Mouse (Mus musculus): ENCODE measurements around the gene Tspan4.
A peak's percentile ranks its signal among the peaks of the same experiment; 100 is the strongest.

Tspan4 gene

GRCm38 (mm10) chr7:141461521-141462332, 13.3 kb upstream of the Tspan4 start:
- DNase-seq: peak; percentile 34 to 53

DNA sequence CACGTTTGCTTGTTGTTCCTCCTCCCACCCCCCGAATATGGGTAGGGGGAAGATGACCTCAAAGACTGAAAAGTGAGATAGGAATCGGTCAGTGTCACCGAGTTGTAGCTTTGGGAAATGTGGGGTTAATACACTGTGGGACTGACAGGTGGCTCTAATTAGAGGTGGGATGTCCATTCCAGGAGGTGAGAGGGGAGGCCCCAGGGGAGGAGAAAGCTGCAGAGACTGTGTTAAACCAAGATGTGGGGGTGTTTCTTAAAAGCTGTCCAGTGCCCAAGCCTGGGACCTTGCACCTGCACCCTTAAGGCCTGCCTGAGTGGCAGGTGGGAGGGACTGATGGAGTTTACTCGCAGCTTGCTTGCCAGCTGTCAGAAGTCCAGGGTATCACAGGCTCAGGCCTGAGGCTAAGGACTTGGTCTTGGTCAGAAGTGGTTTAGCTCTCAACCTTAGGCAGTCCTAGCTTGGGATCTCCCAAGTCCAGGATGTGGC, 12.7 kb upstream of the Tspan4 start:
- DNase-seq: peak; percentile 25 to 48

- peak; percentile 15 to 21 for DNase-seq
Observed at GRCm38 (mm10) chr7:141463824-141464602, 11.0 kb upstream of the Tspan4 start.

GRCm38 (mm10) chr7:141464603-141465201, 10.3 kb upstream of the Tspan4 start:
- DNase-seq: peak; percentile 30 to 51

- DNase-seq: peak; percentile 13 to 35
Observed at GRCm38 (mm10) chr7:141465388-141466044, 9.5 kb upstream of the Tspan4 start.

DNA sequence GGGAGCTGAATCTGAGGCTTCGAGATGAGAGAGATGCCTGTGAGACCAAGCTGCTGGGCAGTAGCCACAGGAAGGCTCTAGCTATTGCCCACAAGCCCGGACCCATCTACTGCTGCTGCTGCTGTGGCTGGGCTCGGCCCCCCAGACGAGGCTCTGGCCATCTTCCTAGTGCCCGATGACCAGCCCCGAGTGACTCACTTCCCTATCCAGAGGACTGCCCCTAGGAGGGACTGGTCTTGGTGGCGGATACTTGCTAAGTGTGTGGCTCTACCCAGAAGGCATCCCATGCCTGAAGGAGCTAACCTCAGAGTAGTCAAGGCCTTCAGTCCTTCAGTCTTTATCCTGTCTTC, 9.0 kb upstream of the Tspan4 start:
- DNase-seq: peak in 1 of 2 experiments; percentile 13

DNA sequence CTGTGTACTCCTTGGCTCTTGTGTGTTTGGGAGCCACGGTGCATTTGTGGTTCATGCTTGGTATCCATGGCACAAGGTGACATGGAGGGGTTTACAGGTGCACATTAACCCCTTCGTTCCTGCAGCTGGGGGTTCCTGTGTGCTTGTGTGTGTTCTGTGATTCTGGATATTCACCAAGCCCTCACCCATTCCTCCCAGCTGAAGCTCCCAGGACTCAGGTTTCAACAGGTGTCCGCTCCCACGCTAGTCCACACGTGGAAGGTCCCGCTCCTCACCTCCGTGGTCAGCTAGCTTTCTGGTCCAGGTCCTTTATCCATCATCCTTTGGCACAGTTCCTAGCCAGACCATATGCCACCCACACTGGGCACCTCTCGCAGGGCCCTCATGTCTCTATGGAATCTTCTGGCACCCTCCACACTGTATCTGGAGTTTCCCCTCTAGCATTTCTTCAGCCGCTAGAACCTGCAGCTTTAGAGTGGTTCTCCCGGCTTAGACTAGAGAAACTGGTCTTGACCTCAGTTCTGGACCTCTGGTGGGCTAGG, 8.4 kb upstream of the Tspan4 start:
- DNase-seq: peak in 1 of 2 experiments; percentile 45

DNA sequence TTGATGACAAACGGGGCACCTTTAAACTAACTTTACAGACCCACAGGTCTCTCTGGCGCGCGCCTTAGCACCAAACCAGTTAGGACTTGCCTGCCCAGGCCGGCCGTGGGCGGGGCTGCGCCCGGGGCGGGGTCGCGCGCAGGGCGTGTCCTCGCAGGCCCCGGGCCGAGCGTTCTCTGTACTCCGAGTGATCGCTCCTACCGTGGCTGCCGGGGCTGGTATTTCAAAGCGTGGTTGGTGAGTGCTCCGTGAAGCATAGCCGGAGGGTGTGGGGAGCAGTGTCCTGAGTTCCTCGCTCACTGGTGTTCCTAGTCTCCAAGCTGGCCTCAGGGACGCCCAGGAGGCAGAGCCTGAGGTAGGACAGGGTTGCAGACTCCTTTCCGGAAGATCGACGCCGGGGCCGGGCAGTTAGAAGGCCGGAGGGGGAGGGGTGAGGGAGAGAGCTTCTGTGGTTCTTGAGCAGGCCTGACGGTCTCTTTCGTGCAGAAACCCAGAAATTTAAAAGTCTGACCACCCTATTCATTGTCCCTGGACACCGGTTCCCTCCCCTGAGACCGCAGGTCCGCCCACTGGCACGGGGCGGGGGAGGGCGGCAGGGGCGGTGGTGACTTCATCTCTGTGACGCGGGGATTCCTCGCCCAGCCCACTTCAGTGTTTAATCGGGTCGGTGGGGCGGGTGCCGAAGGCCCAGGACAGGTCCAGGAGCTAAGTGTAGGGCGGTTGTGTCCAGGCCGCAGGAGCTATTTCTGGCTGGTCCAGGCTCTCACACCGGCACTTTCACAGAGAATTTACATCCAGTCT, 7.6 kb upstream of the Tspan4 start, which contains the start of gene Cd151:
Cd151 (plus strand) TSS at position 163 of the 801 bp plus-strand sequence.
- peak; percentile 70 to 83 for DNase-seq

GRCm38 (mm10) chr7:141468164-141468521, 6.9 kb upstream of the Tspan4 start:
- DNase-seq: no peak

DNA sequence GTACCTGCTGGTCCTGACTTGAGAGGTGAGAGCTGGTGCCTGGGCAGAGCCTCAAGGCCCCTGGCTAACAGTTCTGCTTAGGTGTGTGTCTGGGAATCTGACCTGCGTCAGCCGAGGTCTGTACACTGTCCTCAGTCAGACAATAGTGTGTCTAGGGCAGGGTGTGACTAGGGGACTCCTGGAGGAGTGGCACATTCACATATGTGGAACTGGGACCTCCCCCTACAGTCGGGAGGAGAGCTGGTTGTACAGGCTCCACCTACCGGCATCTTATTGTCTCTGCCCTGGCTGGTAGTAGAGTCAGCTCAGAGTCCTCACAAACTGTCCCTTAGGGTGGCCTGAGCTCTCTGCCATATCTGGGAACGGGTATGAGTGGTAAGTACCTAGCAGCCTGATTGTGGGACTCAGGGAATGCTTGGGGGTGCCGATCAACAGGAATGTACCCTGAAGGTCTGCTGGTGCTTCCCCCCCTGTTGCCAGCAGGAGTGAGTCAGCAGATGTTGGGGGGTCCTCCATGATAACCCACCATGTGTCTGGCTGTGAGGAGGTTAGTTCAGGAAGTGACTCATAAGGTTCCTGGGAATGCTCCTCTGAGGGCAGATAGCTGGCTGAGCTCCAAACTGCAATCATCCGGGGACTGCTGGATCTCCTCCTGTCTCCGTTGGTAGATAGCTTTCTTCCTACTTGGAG, 6.4 kb upstream of the Tspan4 start:
- DNase-seq: peak; percentile 53 to 62

- DNase-seq: peak in 1 of 2 experiments; percentile 14
Observed at GRCm38 (mm10) chr7:141469352-141469751, 5.7 kb upstream of the Tspan4 start.

DNA sequence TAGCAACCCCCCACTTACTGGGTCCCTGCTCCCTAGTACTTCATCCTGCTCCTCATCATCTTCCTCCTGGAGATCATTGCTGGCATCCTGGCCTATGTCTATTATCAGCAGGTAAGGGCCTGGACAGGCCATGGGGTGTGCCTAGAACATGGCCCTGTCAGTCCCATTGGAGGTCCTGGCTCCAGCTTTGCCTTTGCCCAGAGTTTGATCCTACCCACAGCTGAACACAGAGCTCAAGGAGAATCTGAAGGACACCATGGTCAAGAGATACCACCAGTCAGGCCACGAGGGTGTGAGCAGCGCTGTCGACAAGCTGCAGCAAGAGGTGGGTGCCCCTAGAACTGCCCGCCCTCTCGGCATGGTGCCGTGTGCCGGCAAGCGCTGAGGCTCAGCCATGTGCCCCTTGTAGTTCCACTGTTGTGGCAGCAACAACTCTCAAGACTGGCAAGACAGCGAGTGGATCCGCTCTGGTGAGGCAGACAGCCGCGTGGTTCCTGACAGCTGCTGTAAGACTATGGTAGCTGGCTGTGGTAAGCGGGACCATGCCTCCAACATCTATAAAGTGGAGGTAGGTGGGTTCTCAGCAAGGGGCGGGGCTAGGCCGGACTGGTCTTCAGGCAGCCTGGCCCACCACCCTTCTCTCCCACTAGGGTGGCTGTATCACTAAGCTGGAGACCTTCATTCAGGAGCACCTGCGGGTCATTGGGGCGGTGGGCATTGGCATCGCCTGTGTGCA, 5.0 kb upstream of the Tspan4 start:
- peak in 1 of 2 experiments; percentile 44 for DNase-seq

DNA sequence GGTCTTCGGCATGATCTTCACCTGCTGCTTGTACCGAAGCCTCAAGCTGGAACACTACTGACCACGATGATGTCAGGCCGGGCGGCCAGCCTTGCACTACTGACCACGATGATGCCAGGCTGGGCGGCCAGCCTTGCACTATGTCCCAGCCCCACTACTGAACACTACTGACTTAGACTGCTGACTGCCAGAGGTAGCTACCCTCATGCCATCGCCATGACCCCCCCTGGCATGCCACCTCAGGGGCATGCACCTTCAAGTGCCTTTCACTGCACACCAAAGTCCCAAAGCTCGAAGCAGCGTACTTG, 4.4 kb upstream of the Tspan4 start:
- DNase-seq: peak in 1 of 2 experiments; percentile 22

DNA sequence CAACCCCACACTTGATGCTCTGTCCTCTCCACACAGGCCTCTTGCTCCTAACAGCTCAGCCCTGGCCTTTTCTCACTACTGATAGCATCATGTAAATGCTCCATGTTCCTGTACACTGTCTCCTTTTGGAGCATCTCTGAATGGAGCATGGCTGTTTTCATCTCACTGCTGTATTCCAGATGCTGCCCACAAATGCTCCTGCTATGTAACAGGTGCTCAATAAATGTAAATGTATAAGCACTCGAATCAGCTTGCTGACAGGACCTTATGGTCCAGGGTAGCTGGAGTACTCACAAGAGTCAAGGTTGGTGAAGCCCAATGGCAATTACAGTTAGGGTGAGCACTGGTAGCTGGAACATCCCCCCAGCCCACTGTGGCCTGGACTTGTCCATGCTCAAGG, 3.8 kb upstream of the Tspan4 start:
- no peak for DNase-seq

DNA sequence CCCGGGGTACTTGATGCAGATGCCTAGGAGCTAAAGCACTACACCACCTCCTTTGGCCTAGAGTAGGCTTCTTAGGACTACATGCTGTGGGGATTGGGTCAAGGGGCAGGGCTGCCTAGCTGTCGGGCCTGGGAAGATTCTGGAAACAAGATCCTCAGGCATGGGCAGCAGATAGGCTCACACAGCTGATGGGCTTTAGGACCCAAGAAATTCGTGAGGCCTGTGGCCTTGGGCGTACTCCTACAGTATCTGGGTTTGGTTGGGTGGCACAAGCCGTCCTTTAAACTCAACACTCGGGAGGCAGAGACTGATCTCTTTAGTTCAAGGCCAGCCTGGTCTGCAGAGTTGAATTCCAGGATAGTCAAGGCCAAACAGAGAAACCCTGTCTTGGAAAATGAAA, 2.8 kb upstream of the Tspan4 start:
- DNase-seq: no peak

DNA sequence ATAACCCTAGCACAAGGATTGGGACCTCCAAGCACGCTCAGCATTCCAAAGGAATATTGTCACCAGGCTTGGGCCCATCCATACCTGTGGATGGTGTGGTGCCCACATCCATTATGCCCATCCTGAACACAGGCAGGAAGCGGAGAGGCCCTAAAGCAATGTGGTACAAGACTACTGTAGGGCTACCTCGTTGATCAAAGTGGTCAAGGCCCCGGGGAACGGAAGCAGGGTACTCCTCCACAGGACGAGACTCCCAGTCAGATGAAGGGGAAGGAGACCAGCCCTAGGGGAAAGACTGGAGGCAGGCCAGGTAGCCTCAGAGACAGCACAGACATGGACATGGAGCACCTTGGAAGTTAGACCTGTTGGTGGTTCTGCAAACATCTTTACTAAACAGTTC, 2.3 kb upstream of the Tspan4 start:
- peak in 1 of 2 experiments; percentile 21 for DNase-seq

DNA sequence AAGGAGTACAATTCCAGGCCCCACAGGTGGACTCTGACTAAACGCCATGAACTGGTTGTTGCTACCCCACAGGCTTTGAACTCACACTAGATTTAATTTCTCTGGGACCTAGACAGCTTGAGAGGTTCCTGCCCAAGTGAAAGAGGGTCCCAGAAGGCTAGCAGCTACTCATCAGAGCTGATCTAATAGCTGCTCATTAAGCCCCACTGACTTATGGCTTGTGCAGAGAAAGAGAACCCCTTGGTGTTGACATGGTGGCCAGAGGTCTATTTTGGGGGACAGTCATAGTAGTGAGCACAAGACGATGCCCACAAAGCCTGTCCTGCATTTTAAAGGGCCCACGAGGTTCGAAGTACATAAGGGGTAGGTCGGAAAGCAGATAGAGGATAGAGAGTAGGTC, 880 bp upstream of the Tspan4 start:
- no peak for DNase-seq

DNA sequence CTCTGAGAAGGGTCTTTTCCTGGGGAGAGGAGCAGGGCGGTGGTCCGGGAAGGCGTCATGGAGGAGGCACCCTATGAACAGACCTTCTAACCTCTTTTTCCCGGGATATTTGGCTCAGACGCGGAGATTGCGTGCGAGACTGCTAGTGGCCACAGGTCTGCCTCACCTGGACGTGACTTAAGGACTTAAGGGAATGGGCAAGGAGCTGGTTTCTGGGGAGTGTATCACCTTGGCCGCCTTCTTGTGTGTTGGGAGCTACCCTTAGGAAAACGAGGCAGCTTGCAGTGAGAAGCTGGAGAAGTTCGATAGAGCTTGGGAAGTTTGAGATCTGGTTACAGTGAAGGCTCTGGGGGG, 742 bp downstream of the Tspan4 start:
- DNase-seq: peak in 1 of 2 experiments; percentile 40

DNA sequence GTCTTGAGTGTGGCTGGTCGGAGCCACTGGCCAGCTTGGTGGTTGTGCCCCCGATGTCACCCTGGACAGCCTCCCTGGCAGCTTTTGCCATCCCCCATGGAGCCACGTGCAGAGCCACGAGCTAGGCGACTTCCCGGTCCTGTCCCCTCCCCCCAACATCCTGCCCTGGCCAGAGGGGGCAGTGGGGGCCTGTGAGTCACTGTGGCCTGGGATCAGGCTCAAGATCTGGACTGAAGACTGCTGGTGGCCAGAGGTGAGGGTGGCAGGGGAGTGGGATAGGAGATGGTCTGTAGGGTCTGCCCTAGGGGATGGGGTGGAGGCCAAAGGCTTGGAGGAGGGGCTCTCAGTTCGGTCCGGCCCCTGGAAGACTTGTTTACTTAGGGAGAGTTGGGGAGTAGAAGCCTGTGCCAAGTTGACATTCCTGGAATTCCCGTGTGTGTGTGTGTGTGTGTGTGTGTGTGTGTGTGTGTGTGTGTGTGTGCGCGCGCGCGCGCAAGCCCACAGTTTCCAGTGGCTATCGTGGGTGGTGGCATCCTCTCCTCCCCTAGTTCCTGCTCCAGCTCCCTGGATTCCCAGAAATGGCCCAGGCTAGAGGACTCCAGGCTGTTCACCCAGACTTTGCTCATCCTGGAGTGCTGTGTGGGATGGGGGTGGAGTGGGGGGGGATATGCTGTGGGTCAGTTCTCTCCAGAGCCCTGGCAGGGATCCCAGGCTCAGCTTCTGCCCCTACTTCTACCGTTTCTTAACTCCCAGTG, 1.4 kb downstream of the Tspan4 start:
- DNase-seq: peak in 1 of 2 experiments; percentile 59

DNA sequence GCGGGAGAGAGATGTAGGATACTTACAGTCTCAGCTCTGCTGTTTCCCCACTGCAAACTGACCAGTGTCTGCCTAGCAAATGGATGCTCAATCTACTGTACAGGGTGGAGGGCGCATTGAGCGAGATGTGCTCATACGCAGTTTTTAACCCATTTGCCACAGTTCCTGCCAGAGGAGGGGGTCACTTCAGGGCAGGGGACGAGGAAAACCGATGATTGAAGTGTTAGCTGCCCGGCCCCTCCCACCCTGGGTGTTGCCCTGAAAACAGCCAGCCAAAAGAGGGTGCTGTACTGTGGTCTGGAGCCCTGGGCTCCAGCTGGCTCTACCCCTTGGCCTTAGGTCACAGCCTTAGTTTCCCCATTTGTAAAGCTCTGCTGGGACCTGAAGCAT, 1.9 kb downstream of the Tspan4 start:
- peak in 1 of 2 experiments; percentile 45 for DNase-seq
